Mouse (Mus musculus) left cerebral cortex, adult 2 months (tissue): ENCODE data around the gene Nars2. TPM values are rescaled to one million over a fixed set of nuclear protein-coding genes. Genes with fewer than 3 reads are reported as not detected.

Experiments used
- DNase-seq, 2 experiments: peaks; one replicate each; pipeline ENCODE4 v3.0.0; 2021 to 2022; ENCODE audit warnings: low spot score in 2 of 2, mixed read lengths in 1 of 2; ENCODE audit errors: extremely low spot score in 1 of 2
- H3K27ac ChIP-seq: fragments of 200-600 bp; 2 replicates; pipeline ENCODE4 v1.8.1; 2022
- H3K4me3 ChIP-seq: fragments of 200-600 bp; 2 replicates; pipeline ENCODE4 v1.8.1; 2022
- CTCF ChIP-seq: fragments of 200-600 bp; IDR thresholded peaks from 2 replicates; pipeline ENCODE4 v1.8.1; 2022; ENCODE audit warnings: antibody characterized with exemption, mild to moderate bottlenecking, moderate library complexity
- intact Hi-C: fragments of 180-260 bp; cut with DNase I; formaldehyde crosslinking; loops from one replicate; pipeline ENCODE4 v1.15.1; 2025
- total RNA-seq, 2 experiments: library from RNA; stranded (reverse); gene quantifications; 2 replicates each; pipeline ENCODE4 v1.2.3; 2021

Gene Nars2
- total RNA-seq, 2 experiments from 2014 or later = 14.8 to 18.8 TPM

DNA sequence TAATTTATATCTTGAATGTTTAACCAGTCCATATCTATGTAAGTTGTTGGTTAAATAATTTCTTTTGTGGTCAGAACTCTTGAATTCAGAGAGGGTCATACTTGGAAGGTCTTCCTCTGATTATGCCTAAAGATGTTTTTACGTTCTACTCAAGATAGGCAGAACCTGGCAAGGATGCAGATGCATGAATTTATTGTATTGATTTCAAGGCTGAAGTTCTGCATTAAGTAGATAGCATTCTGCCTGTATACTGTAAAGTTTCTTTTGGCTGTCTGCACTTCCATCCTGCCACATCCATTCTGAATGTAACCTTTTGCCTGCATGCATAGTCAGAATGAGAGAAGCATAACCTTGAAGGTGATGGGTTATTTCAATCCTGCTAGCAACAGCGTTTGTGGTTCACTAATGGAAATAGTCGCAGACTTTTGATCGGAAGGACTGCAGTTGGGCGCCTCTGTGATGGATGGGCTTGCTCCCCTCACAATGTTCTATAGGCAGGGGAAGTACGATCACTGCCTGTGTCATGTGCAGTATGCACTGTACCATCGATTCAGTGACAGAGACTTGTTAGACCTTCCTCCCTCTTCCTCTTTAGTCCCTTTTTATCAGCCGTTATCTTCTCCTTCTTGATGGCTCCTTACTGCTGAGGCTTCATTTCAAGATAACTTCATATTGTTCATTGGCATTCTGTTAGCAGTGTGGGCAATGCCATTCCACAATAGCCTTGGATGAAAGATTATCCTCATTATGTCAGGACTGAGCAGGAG lies 21.0 kb downstream of the Nars2 start:
- intact Hi-C loops = no loop called here
- DNase-seq = no peak
- no peak overlapping the region for H3K4me3 ChIP-seq
- H3K27ac ChIP-seq = no peak overlapping the region
- TF ChIP-seq CTCF = no peak

DNA sequence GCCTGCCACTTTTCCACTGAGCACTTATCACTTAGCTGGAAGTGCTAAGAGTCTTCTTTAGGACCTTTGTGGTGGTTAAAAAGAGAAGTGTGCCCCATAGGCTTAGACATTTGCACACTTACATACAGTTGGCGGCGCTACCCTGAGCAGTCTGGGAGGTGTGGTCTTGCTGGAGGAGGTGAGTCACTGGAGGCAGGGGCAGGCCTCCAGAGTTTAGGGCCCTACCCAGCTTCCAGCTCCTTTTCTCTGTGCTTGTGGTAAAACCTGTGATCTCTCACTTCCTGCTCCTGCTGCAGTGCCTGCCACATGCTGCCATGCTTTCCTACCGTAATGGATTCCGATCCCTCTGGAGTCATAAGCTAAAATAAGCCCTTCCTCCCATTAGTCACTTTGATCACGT lies 24.6 kb downstream of the Nars2 start:
- Histone ChIP-seq H3K4me3 (no peak overlapping the region), H3K27ac (no peak overlapping the region)
- TF ChIP-seq CTCF = no peak
- DNase-seq = no peak
- intact Hi-C loops = loop anchor here (5.0 kb wide), 1 partner anchor 431 kb away; no protein-coding TSS in a partner anchor

DNA sequence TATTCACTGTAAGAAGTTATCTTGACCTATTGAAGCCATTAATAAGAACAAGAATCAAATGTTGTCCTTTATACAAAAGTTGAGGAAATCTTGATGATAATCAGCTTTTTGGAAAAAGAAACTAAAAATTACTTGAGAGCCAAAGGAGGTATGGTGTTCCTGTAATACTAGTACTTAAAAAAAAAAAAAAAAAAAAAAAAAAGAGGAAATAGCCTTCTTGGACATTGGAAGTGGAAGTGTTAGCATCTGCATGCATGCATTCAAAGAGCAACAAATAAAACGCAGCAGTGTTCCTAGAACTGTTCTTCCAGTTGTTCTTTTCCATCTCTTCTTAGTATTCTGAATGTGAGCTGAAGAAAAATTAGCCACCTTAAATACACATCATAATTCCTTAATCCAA lies 25.9 kb downstream of the Nars2 start:
- intact Hi-C loops = loop anchor here (5.0 kb wide), 1 partner anchor 430 kb away; no protein-coding TSS in a partner anchor
- no peak overlapping the region for H3K4me3 ChIP-seq
- DNase-seq = no peak
- no peak overlapping the region for H3K27ac ChIP-seq
- no peak for TF ChIP-seq CTCF

DNA sequence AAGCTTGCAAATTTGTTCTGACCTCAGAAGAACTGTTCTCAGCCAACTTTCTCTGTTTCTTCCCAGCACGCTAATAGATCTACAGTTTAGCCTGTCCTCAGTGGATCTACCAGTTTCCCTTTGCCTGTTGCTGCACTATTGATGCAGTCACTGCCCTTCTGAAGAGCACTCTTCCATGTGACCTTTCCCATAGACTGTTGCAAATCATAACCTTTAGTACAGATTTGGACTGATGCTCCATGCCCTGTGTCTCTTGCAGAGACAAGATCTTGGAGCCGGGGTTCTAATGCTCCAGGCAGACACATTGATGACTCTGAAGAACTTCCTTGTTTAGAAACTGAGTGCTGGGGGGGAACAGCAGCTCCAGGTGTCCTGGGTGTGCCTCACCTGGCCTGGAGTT lies 30.1 kb downstream of the Nars2 start:
- intact Hi-C loops = no loop called here
- Histone ChIP-seq H3K27ac (no peak overlapping the region), H3K4me3 (no peak overlapping the region)
- no peak for DNase-seq
- TF ChIP-seq CTCF = no peak

DNA sequence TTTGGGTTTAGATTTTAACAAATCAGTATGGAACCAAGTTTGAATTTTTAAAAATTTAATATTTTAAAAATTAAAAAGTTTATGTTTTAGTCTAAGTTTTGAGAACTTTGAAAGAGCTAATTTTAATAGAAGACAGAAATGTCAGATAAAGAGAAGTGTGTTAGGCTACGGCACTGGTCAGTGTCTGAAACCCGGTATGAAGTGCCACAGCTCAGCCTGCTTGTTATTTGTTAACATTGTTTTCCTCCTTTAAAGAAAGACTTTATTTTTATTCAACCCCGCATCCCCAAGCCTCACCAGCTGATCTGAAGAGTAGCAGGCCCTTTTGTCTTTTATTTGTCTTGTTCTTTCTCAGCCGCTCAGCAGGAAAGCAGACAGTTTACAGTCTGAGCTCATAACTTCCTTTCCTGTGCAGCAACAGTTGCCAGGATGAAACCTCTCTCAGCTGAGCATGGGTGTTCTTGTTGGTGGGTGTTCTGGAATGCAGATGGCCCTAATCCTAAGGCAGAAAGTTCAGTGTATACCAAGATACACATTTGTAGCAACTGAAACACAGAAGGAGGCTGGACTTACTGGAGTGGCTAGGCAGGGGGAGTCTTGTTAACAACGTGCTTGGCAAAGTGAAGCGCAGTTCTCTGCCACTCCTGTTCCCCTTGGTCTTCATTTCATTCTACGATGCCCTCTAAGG lies 32.5 kb downstream of the Nars2 start:
- intact Hi-C loops = no loop called here
- TF ChIP-seq CTCF = no peak
- H3K27ac ChIP-seq = no peak overlapping the region
- no peak for DNase-seq
- no peak overlapping the region for H3K4me3 ChIP-seq

DNA sequence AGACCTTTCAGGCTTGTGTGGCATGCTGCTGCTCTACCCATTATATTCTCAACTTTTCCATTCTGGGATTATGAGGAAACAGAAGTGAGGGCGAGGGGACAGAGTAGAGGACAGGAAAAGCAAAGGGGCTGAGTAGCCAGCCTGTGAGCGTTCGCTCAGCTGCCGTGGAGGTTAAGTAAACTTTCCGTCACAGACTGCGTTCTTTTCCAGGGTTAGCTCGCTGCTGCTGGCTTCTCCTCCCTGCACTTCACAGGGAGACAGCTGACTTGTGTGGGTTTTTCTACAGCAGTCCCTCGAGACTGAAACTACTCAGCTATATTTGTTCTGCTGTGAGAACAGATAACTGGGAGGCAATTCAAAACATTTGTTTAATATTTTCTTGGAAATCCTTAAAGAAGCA lies 34.5 kb downstream of the Nars2 start:
- peak overlapping the region; percentile 61 for H3K27ac ChIP-seq
- peak; percentile 34 to 47 for DNase-seq
- no peak for TF ChIP-seq CTCF
- H3K4me3 ChIP-seq = peak overlapping the region; percentile 26; the same call in 1 of the 2 replicates
- intact Hi-C loops = no loop called here

DNA sequence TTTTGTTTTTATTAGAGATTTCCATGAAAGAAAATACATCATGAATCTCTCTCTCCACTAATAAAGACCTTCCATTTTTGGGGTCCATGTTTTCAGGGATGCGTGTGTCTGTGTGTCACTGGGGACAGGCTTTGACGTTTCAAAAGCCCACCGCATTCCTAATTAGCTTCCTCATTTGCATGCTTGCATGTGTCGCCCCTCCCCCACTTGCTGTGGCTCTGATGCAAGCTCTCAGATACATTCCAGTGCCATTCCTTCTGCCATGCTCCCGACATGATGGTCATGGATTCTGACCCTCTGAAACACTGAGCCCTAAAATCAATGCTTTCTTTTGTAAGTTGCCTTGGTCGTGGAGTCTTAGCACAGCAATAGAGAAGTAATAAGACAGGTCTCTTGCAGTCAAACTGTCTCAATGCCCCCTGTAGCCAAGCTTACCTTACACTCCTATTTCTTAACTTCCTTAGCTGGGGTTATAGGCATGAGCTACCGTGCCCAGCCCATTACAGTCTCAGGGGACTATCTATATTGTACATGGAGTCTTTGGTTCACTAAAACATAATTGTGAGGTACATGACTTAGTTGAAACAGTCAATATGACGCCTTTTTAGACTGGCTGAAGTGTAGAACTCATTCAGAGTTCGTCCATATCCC lies 35.6 kb downstream of the Nars2 start:
- Histone ChIP-seq H3K4me3 (no peak overlapping the region), H3K27ac (peak overlapping the region; percentile 61)
- no peak for TF ChIP-seq CTCF
- no peak for DNase-seq
- intact Hi-C loops = no loop called here

DNA sequence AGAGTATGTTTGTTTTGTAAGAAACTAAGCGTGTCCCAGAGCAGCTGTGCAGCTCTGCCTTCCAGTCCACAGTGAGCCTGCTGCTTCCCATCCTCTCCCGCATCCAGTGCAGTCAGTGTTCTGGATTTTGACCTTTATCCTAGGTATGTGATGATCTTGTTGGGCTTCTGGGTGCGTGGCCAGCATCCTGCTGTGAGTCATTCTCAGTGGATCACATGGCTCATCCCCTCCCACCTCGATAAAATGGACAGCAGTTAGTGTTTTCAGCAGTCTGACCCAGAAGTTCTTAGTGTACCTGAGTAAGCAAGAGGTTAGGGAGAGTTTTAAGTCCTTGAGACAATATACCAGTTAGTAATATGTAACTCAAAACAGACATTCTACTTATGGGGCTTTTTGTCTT lies 36.4 kb downstream of the Nars2 start:
- no peak overlapping the region for H3K4me3 ChIP-seq
- TF ChIP-seq CTCF = no peak
- H3K27ac ChIP-seq = no peak overlapping the region
- DNase-seq = no peak
- intact Hi-C loops = no loop called here

DNA sequence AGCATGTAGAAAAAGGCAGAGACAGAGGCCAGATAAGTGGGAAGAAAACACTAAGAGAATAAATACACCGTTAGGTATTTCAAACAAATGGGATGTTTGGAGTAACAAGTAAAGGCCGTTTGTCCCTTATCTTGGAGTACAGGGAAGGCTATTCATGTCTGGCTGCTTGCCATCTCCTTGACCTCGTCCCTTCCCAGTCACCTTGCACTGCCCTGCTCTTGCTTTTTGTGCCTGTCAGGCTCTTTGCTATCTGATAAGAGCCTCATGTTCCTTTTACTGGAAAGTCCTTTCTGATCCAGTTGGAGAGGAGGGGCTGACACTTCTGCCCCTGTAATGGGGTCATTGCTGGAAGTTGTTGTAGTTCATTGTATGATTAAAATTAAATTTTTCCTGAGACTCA lies 61.7 kb downstream of the Nars2 start:
- no peak for TF ChIP-seq CTCF
- intact Hi-C loops = no loop called here
- no peak overlapping the region for H3K27ac ChIP-seq
- no peak for DNase-seq
- no peak overlapping the region for H3K4me3 ChIP-seq

DNA sequence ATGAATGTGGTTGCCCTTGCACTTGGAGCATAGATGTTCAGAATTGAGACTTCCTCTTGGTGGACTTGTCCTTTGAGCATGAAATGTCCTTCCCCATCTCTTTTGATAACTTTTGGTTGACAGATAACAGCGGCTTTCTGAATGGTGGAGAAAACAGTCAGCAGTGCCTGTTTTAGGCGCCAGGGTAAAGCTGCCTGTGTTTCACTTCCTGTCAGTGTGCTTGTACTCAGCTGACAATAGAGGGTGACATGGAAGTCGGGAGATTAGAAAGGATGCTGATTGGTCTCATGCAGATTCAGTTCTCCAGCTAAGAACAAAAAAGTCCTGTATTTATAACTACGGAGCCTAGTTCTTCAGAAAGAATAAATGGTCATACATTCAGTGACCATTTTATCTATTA lies 66.7 kb downstream of the Nars2 start:
- no peak for DNase-seq
- intact Hi-C loops = no loop called here
- H3K4me3 ChIP-seq = no peak overlapping the region
- TF ChIP-seq CTCF = no peak; the same call in 1 of the 2 replicates
- H3K27ac ChIP-seq = no peak overlapping the region

DNA sequence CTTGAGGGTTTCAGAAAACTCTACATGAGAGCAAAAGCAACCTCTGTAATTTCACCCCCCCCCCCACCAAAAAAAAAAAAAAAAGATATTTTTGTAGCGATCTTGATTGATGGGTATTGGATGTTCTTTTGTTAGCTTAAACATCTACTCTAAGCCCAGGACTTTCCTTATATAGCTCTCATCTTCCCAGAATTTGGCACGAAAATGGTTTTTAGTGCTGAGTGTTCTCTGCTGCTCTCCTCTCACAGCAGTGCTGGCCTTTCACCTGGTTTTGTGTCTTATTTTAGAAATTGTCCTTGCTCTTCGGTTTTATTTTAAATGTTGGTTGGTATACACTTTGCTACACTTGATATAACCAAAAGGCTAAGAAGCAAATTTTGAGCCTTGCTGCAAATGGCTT lies 67.1 kb downstream of the Nars2 start:
- Histone ChIP-seq H3K27ac (no peak overlapping the region), H3K4me3 (no peak overlapping the region)
- TF ChIP-seq CTCF = no peak
- DNase-seq = no peak
- intact Hi-C loops = no loop called here

DNA sequence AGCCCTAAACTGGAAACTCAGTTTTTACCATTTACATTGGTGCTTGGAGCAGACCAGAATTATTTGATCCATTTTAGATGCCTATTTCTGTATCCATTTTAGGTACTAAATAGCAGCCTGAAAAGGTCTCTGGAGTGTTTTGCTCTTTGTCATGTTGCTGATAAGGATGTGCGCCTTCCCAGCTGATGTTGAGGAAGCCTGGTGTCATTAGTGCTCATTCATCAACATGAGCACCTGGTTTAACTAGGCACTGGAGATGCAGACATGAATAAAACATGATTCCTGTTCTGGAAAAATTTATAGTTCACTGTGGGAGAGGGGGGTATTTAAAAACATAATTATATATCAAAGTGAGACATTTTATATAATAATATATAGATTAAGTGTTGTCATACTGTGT lies 68.0 kb downstream of the Nars2 start:
- intact Hi-C loops = no loop called here
- H3K27ac ChIP-seq = no peak overlapping the region
- DNase-seq = no peak
- H3K4me3 ChIP-seq = no peak overlapping the region
- no peak for TF ChIP-seq CTCF
